Mouse (Mus musculus): ENCODE results near the gene Casp1.

The Casp1 gene

DNA sequence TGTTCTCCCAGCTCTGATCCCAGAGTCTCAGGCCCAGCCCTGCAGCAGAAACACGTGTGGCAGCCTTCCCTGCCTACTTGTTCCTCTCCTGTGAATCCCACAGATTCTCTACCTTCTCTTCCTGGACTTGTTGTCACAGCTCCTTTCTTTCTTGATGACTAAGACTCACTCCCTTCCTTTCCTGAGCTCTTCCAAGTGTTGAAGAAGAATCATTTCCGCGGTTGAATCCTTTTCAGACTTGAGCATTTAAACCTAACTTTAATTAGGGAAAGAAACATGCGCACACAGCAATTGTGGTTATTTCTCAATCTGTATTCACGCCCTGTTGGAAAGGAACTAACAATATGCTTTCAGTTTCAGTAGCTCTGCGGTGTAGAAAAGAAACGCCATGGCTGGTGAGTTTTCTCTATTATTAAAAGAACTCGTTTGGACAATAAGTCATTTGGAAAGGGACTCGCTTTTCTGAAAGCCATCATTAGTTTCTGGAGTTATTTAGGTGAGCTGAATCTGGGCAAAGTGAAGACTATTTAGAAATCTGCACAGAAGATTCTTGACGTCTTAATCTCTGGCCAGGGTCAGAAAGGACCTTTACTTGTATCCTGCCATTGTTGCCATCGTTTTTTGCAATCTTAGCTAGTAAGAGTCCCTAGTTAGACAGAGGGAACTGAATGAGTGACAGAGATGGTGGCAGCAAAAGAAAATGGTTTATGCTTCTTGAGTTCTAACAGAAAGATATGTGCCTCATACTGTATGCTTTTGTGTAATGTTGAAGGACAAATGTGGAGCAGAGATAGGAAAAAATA is at the start of gene Casp1:
Gene Casp1 (plus strand): TSS at position 189 of the 803 bp plus-strand sequence.
- DNase-seq (ENCODE audit: low spot score): no peak

DNA sequence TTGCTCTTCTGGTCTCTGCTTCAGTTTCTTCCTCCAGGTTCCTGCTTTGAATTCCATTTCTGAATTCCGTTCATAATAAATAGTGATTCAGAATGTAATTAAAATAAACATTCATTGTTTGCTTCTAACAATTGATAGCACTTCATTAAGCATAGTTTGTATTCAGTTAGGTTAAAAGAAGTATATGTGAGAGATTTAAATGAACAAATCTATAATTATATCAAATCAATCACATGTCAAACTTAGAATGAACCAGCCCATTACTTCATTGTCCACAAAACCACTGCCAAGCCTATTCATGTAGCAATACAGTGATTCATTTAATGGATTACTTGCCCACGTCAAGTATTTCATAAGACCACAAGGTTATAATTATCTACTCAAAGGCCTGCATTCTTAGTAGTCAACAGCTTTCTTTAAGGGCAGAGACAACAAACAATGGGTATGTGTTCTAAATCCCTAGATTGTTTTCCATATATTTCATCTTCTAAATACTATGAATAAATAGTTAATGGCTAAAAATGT is 34.3 kb upstream of the Casp1 start:
- no peak for DNase-seq (ENCODE audit: low spot score)

DNA sequence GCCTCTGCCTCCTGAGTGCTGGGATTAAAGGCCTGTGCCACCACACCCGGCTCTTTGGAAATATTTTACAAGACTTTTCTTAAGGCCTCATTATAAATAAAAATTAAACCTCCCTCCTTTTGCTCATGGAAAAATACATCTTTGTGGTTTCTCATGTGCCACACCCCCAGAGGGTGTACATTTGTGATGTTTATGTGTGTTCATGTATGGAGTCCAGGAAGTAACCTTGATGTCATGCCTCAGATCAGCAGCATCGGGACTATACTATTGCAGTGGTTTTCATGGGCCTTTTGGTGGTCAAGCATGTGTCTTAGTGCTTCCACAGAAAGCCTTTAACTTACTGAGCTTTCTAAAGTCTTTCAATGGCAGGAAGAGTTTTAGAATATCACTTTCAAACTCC is 28.0 kb upstream of the Casp1 start:
- DNase-seq (ENCODE audit: low spot score): no peak

DNA sequence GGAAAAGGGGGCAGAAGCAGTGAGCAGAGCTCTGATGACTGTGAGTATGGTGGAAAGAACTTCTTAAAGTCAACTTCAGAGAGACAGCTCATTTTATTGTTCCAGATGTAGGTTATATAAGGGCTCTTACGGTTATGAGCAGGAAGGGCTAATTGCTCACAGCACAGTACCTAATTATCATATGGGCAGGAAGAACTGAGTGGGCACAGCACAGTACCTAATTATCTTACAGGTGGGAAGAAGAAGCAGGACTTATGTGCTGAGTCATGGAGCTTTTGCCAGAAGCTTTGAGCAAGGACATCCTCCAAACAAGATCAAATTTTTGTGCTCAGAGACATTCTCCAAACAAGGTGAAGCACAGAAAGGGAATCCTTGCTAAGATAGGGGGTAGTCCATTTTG is 27.4 kb upstream of the Casp1 start:
- no peak for DNase-seq (ENCODE audit: low spot score)

DNA sequence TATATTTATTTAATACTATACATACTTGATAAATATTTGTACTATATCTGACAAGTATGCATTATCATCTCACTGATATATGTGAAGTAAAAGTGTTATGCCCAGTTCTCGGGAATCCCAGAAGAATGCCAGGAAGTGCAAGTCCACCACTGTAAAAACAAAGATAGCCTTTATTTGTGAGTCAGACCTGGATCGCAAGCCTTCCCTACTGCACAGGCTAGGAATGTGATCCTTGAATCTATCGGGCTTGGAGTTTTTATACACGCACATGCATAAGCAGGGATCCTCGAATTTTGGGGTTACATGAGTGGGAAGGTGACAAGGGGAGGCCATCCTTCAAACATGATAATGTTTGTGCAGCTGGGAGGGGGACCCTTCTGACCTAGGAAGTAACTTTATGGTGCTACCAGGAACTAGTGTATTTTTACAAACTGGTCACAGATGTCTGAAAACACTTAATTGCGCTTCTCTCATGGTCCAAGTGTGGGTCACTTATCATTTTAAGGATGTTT is 26.9 kb upstream of the Casp1 start:
- DNase-seq (ENCODE audit: low spot score): no peak

DNA sequence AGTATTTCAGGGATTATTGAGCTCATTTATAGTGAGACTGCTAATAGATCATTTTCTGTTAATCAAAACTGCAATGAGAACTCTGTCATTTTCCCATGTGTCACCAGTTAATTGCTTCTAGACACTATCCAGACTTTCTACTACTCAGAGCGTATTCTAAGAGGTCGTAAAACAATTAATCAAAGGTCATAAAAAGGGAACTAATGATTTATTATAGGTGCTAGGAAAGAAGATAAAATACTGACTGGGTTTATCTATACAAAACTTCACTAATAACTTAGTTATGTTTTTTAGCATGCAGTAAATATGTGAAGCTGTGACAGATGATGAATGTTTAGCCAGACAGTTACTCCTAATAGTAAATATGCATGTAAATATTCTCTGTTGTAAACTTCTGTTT is 12.2 kb upstream of the Casp1 start:
- no peak for DNase-seq (ENCODE audit: low spot score)

DNA sequence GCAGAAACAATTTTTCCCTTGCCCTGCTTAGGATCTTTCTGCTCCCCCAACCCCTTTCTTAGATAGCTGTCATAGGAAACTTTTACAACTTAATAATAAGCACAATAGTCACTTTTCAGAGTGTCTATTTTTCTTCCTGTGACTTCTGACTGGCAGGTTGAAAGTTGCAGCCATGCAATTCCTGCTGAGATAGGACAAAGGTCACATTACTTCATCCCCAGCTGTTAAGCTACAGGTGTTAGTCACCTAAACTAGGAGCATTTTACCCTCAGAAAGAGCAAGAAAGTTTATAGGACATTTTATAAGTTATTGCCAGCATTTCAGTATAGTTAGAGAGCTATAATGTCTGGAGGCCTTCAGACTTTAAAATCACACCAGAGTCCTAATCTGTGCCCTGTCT is 11.7 kb upstream of the Casp1 start:
- no peak for DNase-seq (ENCODE audit: low spot score)

DNA sequence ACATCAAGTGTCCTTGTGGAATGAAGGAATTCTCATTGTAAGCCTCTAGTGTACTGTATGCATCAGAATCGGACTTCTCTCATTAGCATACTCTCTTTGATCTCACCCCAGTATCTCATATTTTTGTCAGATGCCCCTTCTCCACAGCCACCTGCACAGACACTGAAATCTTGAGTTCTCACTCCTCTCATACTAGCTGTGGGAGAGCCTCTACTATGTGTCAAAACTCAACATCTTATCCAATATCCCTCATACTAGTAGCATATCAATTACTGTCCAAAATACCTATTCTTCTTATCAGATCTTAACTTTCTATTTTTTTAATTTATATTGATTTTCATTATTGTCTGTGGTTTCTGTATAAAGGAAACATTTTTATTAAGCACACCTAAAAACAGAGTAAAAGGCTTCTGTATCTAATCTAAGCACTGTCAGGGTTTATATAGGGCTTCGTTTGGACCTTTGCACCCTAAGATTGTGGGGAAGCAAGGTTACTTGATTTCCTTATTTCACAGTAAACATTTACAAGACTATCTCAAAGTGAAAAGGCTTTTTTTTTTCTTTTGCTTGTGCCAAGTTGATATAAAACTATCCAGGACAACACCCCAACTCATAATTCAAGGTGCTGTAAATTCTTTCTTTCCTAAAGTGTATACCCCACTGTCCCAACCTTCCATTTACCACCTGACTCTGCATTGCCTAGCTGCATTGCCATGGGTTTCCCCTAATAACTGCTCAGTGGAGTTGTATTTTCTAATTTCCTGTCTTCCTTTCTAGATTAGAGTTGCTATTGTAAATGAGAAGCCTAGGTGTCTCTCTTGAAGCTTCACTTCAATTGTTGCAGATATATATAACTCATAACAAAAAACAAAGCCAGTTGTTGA is 1.7 kb upstream of the Casp1 start:
- DNase-seq (ENCODE audit: low spot score): no peak

DNA sequence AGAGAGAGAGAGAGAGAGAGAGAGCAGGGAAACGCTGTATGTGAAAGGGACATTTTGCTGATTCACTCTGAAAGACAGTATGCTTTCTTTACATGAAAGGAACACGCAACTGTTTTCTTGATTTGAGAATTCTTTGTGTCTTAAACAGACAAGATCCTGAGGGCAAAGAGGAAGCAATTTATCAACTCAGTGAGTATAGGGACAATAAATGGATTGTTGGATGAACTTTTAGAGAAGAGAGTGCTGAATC is 740 bp downstream of the Casp1 start:
- no peak for DNase-seq (ENCODE audit: low spot score)

DNA sequence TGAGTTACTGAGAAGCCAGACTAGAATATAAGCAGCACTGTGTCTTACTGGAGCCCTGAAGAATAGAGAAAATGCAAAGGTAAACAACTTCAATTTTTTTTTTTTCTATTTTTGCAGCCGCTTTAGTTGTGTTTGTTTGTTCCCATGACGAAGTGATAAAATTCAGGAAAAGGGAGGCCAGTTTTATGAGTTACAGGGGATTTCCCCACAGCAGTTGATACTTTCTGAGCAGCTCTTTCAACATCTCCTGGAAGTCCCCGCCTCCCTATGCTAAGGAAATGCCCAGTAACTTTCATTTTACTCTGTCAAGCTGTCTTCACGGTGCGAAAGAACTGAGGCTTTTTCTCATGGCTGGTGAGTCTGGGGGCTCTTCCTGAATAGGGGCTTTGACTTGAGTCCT is 10.2 kb downstream of the Casp1 start, which contains the start of gene Casp4:
Gene Casp4 (plus strand): TSS at position 268 of the 400 bp plus-strand sequence.
- DNase-seq (ENCODE audit: low spot score): no peak

DNA sequence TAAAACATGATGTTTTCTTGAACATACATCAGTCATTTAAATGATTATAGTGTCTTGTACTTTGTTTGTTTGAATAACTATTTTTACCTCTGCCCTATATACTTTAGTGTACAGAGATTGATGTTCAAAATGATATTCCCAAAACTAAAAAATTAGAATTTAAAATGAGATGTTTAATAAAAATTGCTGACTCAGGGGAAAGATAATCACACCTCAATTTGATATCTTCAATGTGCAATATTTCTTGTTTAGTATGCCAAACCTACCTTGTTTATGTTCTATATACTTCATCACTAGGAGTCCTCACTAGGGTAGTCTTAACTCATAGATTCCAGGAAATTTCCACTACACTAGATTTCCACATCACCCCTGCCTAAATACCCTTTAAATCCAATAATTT is 11.8 kb downstream of the Casp1 start:
- no peak for DNase-seq (ENCODE audit: low spot score)

DNA sequence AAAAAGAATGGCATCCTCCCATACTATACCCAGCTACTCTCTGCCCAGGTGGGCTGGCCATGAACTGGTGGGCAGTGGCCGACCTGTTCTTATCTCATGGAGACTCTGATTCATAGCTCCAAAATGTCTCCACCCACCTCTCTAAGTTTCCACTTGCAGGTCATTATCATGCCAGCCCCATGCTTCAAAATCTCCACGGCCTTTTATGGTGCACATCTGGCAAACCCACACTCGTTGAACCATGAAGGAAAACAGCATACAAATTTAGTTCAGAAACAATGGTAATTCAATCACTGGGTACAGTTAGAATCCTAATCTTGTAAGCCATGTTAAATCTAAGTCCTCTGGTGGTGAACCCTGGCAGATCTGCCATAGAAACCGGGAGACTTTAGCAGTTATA is 13.1 kb downstream of the Casp1 start:
- no peak for DNase-seq (ENCODE audit: low spot score)

DNA sequence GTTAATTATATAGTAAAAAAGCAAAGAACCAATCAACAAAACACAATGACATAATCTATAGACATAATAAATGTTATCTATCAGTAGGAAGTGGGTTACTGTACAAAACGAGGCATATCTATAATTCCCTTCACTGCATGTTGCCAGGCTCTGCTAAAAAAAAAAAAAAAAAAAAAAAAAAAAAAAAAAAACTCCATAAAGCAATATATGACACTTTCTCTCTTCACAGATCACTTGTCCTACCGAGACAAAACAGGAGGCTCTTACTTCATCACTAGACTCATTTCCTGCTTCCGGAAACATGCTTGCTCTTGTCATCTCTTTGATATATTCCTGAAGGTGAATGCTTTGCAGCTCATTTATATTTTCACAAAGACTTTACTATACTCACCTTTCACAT is 29.9 kb downstream of the Casp1 start:
- DNase-seq (ENCODE audit: low spot score): no peak

DNA sequence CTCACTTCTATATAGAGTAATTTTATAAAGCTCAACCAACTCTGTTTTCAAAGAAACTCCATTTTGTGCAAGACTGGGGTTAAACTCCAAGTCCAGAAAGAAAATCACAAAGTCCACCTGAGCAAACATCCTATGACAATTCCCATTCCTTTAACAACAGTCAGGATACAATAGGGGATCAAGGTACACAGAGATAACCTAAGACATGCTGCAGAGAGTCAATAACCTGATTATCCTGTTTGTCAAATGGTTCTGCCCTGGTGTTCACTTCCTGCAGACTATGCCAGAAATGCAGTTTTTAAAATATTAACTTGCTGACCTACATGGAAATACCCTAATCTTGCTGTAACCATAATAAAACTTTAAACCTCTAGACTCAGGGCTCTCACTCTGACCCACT is 34.1 kb downstream of the Casp1 start:
- no peak for DNase-seq (ENCODE audit: low spot score)

DNA sequence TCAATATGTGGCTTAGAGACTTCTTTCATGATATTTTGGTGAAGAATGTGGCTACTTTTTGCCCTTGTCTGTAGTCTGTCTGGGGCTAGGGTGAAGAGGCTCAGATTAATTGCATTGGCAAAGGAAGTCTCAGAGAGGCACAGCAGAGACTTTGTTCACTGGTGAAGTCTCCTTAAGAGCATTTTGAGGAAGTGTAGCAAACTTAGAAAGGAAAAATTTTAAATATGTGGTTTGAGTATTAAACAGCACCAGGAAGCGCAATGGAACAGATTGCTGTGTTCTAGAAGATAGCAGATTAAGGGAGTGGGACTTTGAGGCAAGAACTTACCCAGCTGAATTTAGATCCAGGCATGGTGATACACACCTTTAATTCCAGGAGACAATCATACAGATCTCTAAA is 35.1 kb downstream of the Casp1 start:
- DNase-seq (ENCODE audit: low spot score): no peak

DNA sequence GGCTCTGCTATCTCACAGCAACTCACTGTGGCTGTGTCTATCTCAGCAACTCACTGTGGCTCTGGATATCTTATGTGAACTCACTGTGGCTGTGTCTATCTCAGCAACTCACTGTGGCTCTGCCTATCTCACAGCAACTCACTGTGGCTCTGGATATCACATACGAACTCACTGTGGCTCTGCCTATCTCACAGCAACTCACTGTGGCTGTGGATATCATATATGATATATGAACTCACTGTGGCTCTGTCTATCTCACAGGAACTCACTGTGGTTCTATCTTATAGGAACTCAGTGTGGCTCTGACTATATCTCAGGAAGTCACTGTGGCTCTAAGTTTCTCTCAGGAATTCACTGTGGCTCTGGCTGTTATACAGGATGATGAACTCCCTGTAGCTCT is 44.8 kb downstream of the Casp1 start:
- DNase-seq (ENCODE audit: low spot score): no peak

DNA sequence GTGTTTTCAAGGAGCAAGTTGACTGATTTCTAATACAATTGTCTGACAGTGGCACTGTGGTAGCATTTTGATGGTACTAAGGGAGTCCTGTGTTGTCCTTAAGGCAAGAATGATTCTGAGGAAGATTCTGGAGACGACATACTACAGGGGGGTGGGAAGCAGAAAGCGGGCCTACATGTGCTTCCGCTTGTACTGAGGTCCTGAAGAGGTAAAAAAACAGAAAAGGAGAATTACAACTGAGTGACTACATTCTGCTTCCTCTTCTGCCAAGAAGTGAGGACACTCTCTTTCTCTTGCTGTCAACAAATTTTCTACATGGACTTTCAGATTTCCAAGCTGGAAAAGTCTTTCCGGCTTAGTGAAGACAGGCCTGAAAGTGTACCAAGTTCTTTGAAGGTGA is 45.8 kb downstream of the Casp1 start:
- no peak for DNase-seq (ENCODE audit: low spot score)

DNA sequence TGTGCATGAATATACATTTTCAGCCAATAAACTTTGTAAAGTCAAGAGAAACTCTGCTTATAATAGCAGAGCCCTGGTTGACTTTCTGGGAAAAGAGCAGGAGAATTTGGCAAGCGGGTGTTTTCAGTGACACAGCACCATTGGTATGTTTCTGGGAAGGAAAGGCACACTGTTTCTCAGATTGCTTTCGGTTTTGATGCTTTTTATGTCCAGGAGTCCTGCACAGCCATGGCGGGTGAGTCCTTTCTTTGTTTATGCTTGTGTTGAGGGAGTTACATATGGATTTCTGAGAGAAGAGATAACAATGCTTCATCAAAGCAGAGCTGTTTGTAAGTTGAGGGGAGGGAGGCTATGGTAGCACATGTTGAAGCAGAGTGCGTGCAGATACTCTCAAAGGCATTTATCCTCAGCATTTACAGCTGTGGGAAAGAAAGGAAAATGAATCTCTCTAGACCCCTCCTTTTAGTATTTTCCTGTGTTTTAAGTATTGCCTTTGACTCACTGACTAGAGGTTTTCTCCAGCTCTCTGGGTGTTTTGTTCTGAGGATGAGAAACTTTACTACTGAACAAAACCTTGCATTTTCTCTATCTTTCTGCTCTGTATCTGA is 47.1 kb downstream of the Casp1 start, which contains the start of gene Casp12:
Gene Casp12 (plus strand): TSS at position 140 of the 608 bp plus-strand sequence.
- DNase-seq (ENCODE audit: low spot score): no peak

DNA sequence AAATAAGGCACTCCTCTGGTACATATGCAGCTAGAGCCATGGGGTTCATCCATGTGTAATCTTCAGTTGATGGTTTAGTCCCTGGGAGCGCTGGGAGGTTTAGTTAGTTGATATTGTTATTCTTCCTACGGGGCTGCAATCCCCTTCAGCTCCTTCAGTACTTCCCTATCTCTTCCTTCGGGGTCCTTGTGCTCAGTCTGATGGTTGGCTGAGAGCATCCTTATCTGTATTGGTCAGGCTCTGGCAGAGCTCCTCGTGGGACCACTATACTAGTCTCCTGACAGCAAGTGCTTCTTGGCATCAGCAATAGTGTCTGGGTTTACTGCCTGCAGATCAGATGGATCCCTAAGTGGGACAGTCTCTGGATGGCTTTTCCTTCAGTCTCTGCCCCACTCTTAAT is 49.1 kb downstream of the Casp1 start:
- no peak for DNase-seq (ENCODE audit: low spot score)

DNA sequence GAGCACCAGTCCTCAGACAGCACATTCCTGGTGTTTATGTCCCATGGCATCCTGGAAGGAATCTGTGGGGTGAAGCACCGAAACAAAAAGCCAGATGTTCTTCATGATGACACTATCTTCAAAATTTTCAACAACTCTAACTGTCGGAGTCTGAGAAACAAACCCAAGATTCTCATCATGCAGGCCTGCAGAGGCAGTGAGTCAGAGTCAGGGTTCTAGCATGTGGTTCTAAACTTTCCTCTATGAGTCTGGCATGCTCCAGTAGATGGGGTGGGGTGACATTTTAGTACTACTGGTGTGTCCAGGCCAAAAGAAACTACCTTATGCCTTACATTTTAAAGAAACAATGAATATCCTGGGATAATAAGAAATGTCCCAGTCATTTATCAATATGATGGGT is 55.4 kb downstream of the Casp1 start:
- no peak for DNase-seq (ENCODE audit: low spot score)

DNA sequence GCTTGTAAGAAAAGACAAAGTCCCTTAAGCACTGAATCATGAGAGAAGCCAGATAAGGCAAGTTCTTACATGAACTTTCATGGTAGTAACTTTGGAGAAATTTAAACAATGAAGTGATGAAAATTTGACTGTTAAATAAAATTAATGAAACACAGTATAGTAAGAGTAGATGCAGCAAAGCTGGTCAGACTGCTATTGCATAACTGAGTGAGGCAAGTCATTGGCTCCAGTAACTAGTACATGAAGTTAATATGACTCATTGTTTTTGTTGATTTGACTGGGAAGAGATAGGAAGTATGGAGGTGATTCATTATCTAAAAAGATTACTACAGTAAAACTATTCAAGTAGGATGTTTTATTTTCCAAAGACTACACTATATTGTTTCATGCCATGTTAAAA is 58.5 kb downstream of the Casp1 start:
- no peak for DNase-seq (ENCODE audit: low spot score)
